Mouse (Mus musculus) embryonic facial prominence, embryonic 10.5 days (tissue): ENCODE results near the gene Kalrn. TPM values are rescaled to one million over a fixed set of nuclear protein-coding genes. Genes with fewer than 3 reads are reported as not detected.

Experiments used
- DNase-seq: peaks from one replicate; pipeline ENCODE4 v3.0.0-alpha.2; 2017; ENCODE audit warnings: low spot score
- H3K27ac ChIP-seq: fragments of 300-500 bp; sonication (generic); replicated peaks from 2 replicates; pipeline ENCODE4 v1.5.1; 2016; ENCODE audit warnings: mild to moderate bottlenecking
- H3K27me3 ChIP-seq: fragments of 300-500 bp; sonication (generic); replicated peaks from 2 replicates; pipeline ENCODE4 v1.6.1; 2016; ENCODE audit warnings: low read depth, mild to moderate bottlenecking; ENCODE audit not compliant: poor library complexity, severe bottlenecking
- H3K36me3 ChIP-seq: fragments of 300-500 bp; sonication (generic); replicated peaks from 2 replicates; pipeline ENCODE4 v1.6.1; 2016; ENCODE audit warnings: mild to moderate bottlenecking, moderate library complexity
- H3K4me1 ChIP-seq: fragments of 300-500 bp; sonication (generic); 2 replicates; pipeline ENCODE4 v1.6.1; 2016
- H3K4me3 ChIP-seq: fragments of 300-500 bp; sonication (generic); 2 replicates; pipeline ENCODE4 v1.5.1; 2016; ENCODE audit warnings: mild to moderate bottlenecking, moderate library complexity
- H3K9me3 ChIP-seq: fragments of 300-500 bp; sonication (generic); 2 replicates; pipeline ENCODE4 v1.6.1; 2016; ENCODE audit warnings: mild to moderate bottlenecking
- WGBS: fragments of 180-500 bp; shearing (Covaris S2); methylation state at CpG from one replicate; pipeline ENCODE4 v1.1.7; 2016; 5-methylcytosine and 5-hydroxymethylcytosine counted together
- polyA plus RNA-seq: library from polyadenylated mRNA; unstranded; fragments of >200 nt; fragmentation: Nextera tagmentation; extraction: Ambion mirVana; gene quantifications from 2 replicates; pipeline ENCODE4 v1.2.1, GENCODE M21; 2016

Gene Kalrn
- polyA plus RNA-seq: 12.9 and 14.8 TPM in 2 replicates

DNA sequence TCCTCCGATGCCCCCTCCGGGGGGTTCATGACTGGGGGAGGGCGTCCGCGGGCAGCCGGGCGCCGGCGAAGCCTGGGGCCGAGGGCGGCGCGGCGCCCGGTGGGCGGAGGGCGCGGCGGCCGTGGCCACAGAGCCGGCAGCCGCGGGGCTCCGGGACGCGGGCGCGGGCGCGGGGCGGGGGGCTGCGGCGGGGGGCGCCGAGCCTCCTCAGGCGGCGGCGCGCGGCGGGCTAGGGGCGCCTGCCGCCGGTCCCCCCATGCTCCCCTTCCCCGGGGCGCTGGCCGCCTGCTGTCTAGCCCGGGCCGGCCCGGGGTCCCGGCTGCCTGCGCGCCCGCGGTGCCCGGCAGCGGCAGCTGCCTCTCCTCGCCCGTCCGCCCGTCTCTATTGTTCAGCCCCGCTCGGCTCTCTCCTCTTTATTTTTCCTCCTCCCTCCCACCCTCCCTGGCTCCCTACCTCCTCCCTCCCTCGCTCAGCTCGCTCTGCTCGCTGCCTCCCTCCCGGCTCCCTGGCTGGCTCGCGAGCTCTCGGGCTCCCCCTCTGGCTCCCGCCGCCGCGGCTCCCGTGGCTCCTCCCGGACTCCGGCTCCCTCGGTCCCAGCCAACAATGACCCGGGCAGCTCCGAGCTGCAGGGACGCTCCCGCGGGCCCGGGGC, at the start of gene Kalrn:
Gene Kalrn (minus strand): TSS at position 382 of the 652 bp plus-strand sequence.
- Histone ChIP-seq H3K4me1 (peaks cover 34% of the 10 kb centered on the region), H3K27me3 (peaks cover 12% of the 10 kb centered on the region), H3K4me3 (peak within 1 kb of the TSS; percentile 82), H3K36me3 (peaks cover 10% of the 10 kb centered on the region), H3K9me3 (no peaks in the 10 kb centered on the region), H3K27ac (peak within 1 kb of the TSS; percentile 98)
- WGBS: under 1% methylated on average over 84 of the region's 84 CpGs
- DNase-seq: peak; percentile 94

- Histone ChIP-seq H3K27ac (no peak overlapping the region), H3K27me3 (no peaks in the 10 kb centered on the region), H3K9me3 (peaks cover 4% of the 10 kb centered on the region; the same call in 1 of the 2 replicates), H3K36me3 (no peaks in the 10 kb centered on the region), H3K4me3 (no peak overlapping the region), H3K4me1 (no peaks in the 10 kb centered on the region)
- DNase-seq: no peak
- 80% methylated on average over 2 of the region's 2 CpGs for WGBS
Measured at GRCm38 (mm10) chr16:34614021-34614420, 40.7 kb upstream of the Kalrn start.

DNA sequence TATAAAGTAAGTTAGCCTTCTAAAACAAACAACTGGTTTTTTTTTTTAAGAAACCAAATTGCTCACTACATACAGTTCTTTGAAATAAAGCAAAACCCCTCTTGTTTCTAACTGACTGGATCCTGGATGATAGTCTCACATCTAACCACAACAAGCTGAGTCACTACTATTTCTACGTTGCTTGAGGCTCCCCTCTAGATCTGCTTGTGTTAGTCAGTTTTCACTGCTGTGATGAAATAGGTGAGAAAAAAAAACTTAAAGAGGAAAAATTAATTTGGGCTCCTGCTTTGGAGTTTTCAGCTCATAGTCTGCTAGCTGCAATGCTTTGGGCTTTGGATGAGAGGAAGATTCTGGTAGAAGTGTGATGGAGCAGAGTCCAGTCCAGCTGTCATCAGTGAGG, 36.8 kb upstream of the Kalrn start:
- Histone ChIP-seq H3K4me1 (no peaks in the 10 kb centered on the region), H3K4me3 (no peak overlapping the region), H3K36me3 (no peaks in the 10 kb centered on the region), H3K27ac (no peak overlapping the region), H3K9me3 (peaks cover 4% of the 10 kb centered on the region; the same call in 1 of the 2 replicates), H3K27me3 (no peaks in the 10 kb centered on the region)
- no peak for DNase-seq
- 91% methylated on average over 1 of the region's 1 CpGs for WGBS

GRCm38 (mm10) chr16:34605679-34606078, 32.3 kb upstream of the Kalrn start:
- no peaks in the 10 kb centered on the region for H3K27me3 ChIP-seq
- no peak overlapping the region for H3K27ac ChIP-seq
- 36% methylated on average over 3 of the region's 3 CpGs for WGBS
- H3K36me3 ChIP-seq: no peaks in the 10 kb centered on the region
- no peak overlapping the region for H3K4me3 ChIP-seq
- DNase-seq: peak; percentile 21
- no peaks in the 10 kb centered on the region for H3K9me3 ChIP-seq
- H3K4me1 ChIP-seq: no peaks in the 10 kb centered on the region

DNA sequence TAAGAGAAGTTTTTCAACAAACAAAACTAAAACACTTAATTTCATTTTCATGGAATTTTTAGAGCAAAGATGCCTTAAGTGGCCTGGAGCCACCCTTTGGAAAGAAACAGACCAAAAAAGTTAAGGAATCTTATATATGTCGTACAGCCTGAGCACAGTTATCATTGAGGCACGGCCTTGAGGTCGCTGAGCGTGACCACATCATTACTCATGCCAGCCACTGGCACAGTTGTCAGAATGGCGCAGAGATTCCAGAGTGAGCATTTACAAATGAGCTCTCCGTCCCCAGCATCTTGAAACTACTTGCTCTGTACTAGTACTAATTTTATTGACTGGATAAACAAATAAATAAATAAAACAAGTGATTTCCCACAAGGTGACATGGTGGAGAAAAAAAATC, 30.5 kb upstream of the Kalrn start:
- Histone ChIP-seq H3K27ac (no peak overlapping the region), H3K4me1 (no peaks in the 10 kb centered on the region), H3K27me3 (no peaks in the 10 kb centered on the region), H3K9me3 (no peaks in the 10 kb centered on the region), H3K4me3 (no peak overlapping the region), H3K36me3 (no peaks in the 10 kb centered on the region)
- no peak for DNase-seq
- WGBS: 80% methylated on average over 6 of the region's 6 CpGs

- no peaks in the 10 kb centered on the region for H3K9me3 ChIP-seq
- 86% methylated on average over 4 of the region's 4 CpGs for WGBS
- no peaks in the 10 kb centered on the region for H3K4me1 ChIP-seq
- no peak for DNase-seq
- H3K27me3 ChIP-seq: no peaks in the 10 kb centered on the region
- no peak overlapping the region for H3K4me3 ChIP-seq
- H3K27ac ChIP-seq: no peak overlapping the region
- H3K36me3 ChIP-seq: no peaks in the 10 kb centered on the region
Measured at GRCm38 (mm10) chr16:34603076-34603475, 29.7 kb upstream of the Kalrn start.

DNA sequence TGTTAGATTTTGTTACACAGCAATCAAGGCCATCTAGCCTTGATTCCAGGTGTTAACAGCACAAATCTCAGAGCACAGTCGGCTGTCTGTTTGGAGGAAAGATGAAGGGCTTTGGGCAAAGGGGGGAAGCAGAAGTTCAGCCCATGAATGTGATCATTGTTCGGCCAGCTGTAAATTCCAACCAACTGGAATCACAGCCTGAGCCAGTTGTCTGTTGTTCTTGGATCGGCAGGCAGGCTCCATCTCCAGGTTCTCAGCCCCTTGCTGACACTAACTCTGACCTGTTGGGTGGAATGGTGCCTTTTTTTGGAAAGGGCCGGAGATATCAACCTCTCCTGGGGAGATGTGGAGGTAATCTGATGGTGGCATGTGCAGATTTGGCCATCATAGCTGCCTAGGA, 28.6 kb upstream of the Kalrn start:
- no peak overlapping the region for H3K4me3 ChIP-seq
- no peaks in the 10 kb centered on the region for H3K36me3 ChIP-seq
- H3K27ac ChIP-seq: no peak overlapping the region
- no peaks in the 10 kb centered on the region for H3K9me3 ChIP-seq
- no peaks in the 10 kb centered on the region for H3K27me3 ChIP-seq
- WGBS: 52% methylated on average over 4 of the region's 4 CpGs
- no peak for DNase-seq
- H3K4me1 ChIP-seq: no peaks in the 10 kb centered on the region

- DNase-seq: no peak
- Histone ChIP-seq H3K27me3 (no peaks in the 10 kb centered on the region), H3K4me3 (no peak overlapping the region), H3K4me1 (peaks cover 15% of the 10 kb centered on the region), H3K27ac (peak overlapping the region; percentile 7; the same call in 1 of the 2 replicates), H3K36me3 (no peaks in the 10 kb centered on the region), H3K9me3 (no peaks in the 10 kb centered on the region)
- 38% methylated on average over 3 of the region's 3 CpGs for WGBS
Measured at GRCm38 (mm10) chr16:34595294-34595693, 22.0 kb upstream of the Kalrn start.

- H3K9me3 ChIP-seq: no peaks in the 10 kb centered on the region
- no peaks in the 10 kb centered on the region for H3K36me3 ChIP-seq
- no peak overlapping the region for H3K27ac ChIP-seq
- no peak for DNase-seq
- no peaks in the 10 kb centered on the region for H3K27me3 ChIP-seq
- H3K4me1 ChIP-seq: peaks cover 15% of the 10 kb centered on the region
- H3K4me3 ChIP-seq: no peak overlapping the region
- 66% methylated on average over 8 of the region's 8 CpGs for WGBS
Measured at GRCm38 (mm10) chr16:34594597-34595262, 21.4 kb upstream of the Kalrn start.

- WGBS: 86% methylated on average over 2 of the region's 2 CpGs
- Histone ChIP-seq H3K36me3 (no peaks in the 10 kb centered on the region), H3K27ac (no peak overlapping the region), H3K4me1 (peaks cover 15% of the 10 kb centered on the region), H3K4me3 (no peak overlapping the region), H3K9me3 (no peaks in the 10 kb centered on the region), H3K27me3 (no peaks in the 10 kb centered on the region)
- DNase-seq: no peak
Measured at GRCm38 (mm10) chr16:34592696-34593095, 19.4 kb upstream of the Kalrn start.

- Histone ChIP-seq H3K36me3 (no peaks in the 10 kb centered on the region), H3K4me1 (peaks cover 15% of the 10 kb centered on the region), H3K9me3 (no peaks in the 10 kb centered on the region), H3K4me3 (no peak overlapping the region), H3K27me3 (no peaks in the 10 kb centered on the region), H3K27ac (no peak overlapping the region)
- 100% methylated on average over 1 of the region's 1 CpGs for WGBS
- no peak for DNase-seq
Measured at GRCm38 (mm10) chr16:34591934-34592333, 18.6 kb upstream of the Kalrn start.

DNA sequence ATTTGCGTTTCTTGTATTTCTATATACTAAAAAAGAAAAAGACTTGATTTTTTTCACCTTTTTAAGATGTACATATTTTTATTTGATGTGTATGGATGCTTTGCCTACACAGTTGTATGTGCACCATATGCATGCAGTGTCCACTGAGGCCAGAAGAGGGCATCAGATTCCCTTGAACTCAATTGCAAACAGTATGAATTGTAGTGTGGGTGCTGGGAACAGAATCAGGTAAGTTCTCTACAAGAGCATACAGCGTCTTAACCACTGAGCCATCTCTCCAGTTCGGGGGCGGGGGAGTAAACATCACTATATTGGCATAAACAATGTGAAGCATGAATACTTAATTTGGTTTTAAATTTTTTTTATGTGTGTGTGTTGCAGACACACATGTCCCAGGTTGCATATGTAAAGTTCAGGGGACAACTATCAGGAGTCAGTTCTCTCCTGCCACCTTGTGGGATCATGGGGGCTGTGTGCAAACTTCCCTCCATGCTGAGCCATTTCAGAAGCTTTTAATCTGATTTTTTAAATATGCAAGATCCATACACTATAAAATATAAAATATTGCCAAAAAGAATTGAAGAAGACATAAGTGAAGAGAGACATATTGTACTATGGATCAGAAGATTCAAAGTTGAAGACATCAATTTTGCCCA, 6.5 kb upstream of the Kalrn start:
- Histone ChIP-seq H3K27ac (no peak overlapping the region), H3K27me3 (peaks cover 10% of the 10 kb centered on the region), H3K4me3 (no peak overlapping the region), H3K36me3 (no peaks in the 10 kb centered on the region), H3K4me1 (peaks cover under 1% of the 10 kb centered on the region; the same call in 1 of the 2 replicates), H3K9me3 (peaks cover 3% of the 10 kb centered on the region; the same call in 1 of the 2 replicates)
- DNase-seq: no peak
- WGBS: 96% methylated on average over 4 of the region's 4 CpGs
